Mouse (Mus musculus) liver, embryonic 14.5 days (tissue): ENCODE measurements at regions not wholly inside any gene's neighbourhood (a gene's known extent, or its start where the extent isn't known, plus 50 kb on each side); places are given as distances from the start of the nearest gene placed in this dataset.

ENCODE experiments used
- ATAC-seq: fragments of 200-750 bp; cut with Nextera tagmentation; 2 replicates; pipeline ENCODE4 v1.8.0; 2017; ENCODE audit warnings: moderate number of reproducible peaks, mild to moderate bottlenecking, moderate library complexity; ENCODE audit not compliant: insufficient read depth
- DNase-seq, 3 experiments: peaks; one replicate each; pipeline ENCODE4 v3.0.0-alpha.2; 2012 to 2013; ENCODE audit warnings: low read depth in 3 of 3, low spot score in 3 of 3
- H3K27ac ChIP-seq: fragments of 300-500 bp; sonication (generic); 2 replicates; pipeline ENCODE4 v1.5.1; 2014; ENCODE audit warnings: moderate library complexity, mild to moderate bottlenecking, control low read depth, inconsistent platforms
- H3K27me3 ChIP-seq: fragments of 300-500 bp; sonication (generic); 2 replicates; pipeline ENCODE4 v1.6.1; 2014; ENCODE audit warnings: mild to moderate bottlenecking, low read length, moderate library complexity; ENCODE audit not compliant: control insufficient read depth, insufficient read depth
- H3K36me3 ChIP-seq: fragments of 300-500 bp; sonication (generic); replicated peaks from 2 replicates; pipeline ENCODE4 v1.6.1; 2014; ENCODE audit warnings: low read depth; ENCODE audit not compliant: control insufficient read depth, insufficient read depth
- H3K4me1 ChIP-seq, 2 experiments: fragments of 200-500 bp in 1 of 2; fragments of 300-500 bp in 1 of 2; sonication (generic) in 1 of 2; replicated peaks; 2 replicates each; pipeline ENCODE4 v1.6.1; 2012 to 2014; ENCODE audit warnings: antibody characterized with exemption in 1 of 2, inconsistent platforms in 1 of 2, low read length in 1 of 2; ENCODE audit not compliant: control insufficient read depth in 2 of 2, insufficient read depth in 2 of 2
- H3K4me2 ChIP-seq: fragments of 300-500 bp; sonication (generic); 2 replicates; pipeline ENCODE4 v1.6.1; 2014; ENCODE audit warnings: low read depth, mild to moderate bottlenecking, control low read depth, moderate library complexity
- H3K4me3 ChIP-seq, 2 experiments: fragments of 200-500 bp in 1 of 2; fragments of 300-500 bp in 1 of 2; sonication (generic) in 1 of 2; 2 replicates each; pipeline ENCODE4 v1.5.1; 2012 to 2014; ENCODE audit warnings: low read depth in 2 of 2, low read length in 2 of 2, mild to moderate bottlenecking in 2 of 2, control low read depth in 1 of 2, inconsistent platforms in 1 of 2, moderate library complexity in 1 of 2; ENCODE audit not compliant: insufficient read depth in 1 of 2
- H3K9ac ChIP-seq: fragments of 300-500 bp; sonication (generic); replicated peaks from 2 replicates; pipeline ENCODE4 v1.6.1; 2014; ENCODE audit warnings: mild to moderate bottlenecking, control low read depth, moderate library complexity
- H3K9me3 ChIP-seq: fragments of 300-500 bp; sonication (generic); 2 replicates; pipeline ENCODE4 v1.6.1; 2016; ENCODE audit warnings: low read length, mixed read lengths; ENCODE audit not compliant: control insufficient read depth
- CTCF ChIP-seq: IDR thresholded peaks from 2 replicates; pipeline ENCODE4 v1.5.1; 2016; ENCODE audit warnings: antibody characterized with exemption, low read depth, control low read depth
- EP300 ChIP-seq: IDR thresholded peaks from 2 replicates; pipeline ENCODE4 v1.6.1; 2016; ENCODE audit warnings: antibody characterized with exemption, low read depth
- WGBS: fragments of 180-500 bp; shearing (Covaris S2); extraction: QIAGEN DNeasy Blood & Tissue Kit; methylation state at CpG from one replicate; pipeline ENCODE4 v1.1.7; 2014; ENCODE audit not compliant: insufficient replicate concordance; 5-methylcytosine and 5-hydroxymethylcytosine counted together

DNA sequence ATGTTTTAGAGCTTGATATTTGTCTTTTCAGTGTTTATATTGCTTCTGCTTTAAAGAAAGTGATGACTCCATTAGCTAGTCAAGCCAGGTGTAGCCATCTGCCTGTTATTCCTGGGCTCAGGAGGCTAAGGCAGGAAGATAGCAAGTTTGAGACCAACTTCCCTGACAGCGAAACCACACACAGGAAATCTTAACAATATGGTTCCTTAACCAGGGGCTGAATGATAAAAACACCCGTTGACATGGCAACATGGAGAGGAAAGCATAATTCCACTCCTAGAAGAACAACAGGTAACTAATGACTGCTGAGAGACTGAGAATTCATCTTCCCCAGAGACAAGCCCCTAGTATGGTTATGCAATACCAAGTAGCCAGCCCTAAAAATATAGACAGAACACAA lies 553.6 kb upstream of the Acvr2a start:
- no peak overlapping the region for H3K9ac ChIP-seq
- no peak overlapping the region for H3K4me3 ChIP-seq
- ATAC-seq (no peak), DNase-seq (no peak)
- no peaks in the 10 kb centered on the region for H3K36me3 ChIP-seq
- H3K9me3 ChIP-seq, result no peaks in the 10 kb centered on the region
- TF ChIP-seq EP300, result no peak
- TF ChIP-seq CTCF, result no peak
- H3K4me2 ChIP-seq, result no peak overlapping the region
- H3K27me3 ChIP-seq, result no peaks in the 10 kb centered on the region
- no peaks in the 10 kb centered on the region for H3K4me1 ChIP-seq
- H3K27ac ChIP-seq, result no peak overlapping the region
- WGBS, result 13% methylated on average over 2 of the region's 2 CpGs
